Mouse (Mus musculus): ENCODE measurements around the gene Zc3h13. TPM values are rescaled to one million over a fixed set of nuclear protein-coding genes. Genes with fewer than 3 reads are reported as not detected.

Gene Zc3h13
- 32.3 and 35.4 TPM in 2 replicates for total RNA-seq (2017)

- ATAC-seq (ENCODE audit: extremely low read depth, insufficient number of reproducible peaks, low FRiP score, poor library complexity, severe bottlenecking), result peak; percentile 99
Observed at GRCm38 (mm10) chr14:75284193-75284915, at the start of gene Zc3h13. Zc3h13 (plus strand) TSS chr14:75284373.

- ATAC-seq (ENCODE audit: extremely low read depth, insufficient number of reproducible peaks, low FRiP score, poor library complexity, severe bottlenecking), result no peak
Observed at GRCm38 (mm10) chr14:75235552-75235951, 48.6 kb upstream of the Zc3h13 start.

GRCm38 (mm10) chr14:75235955-75236635, 48.1 kb upstream of the Zc3h13 start:
- no peak for ATAC-seq (ENCODE audit: extremely low read depth, insufficient number of reproducible peaks, low FRiP score, poor library complexity, severe bottlenecking)

- ATAC-seq (ENCODE audit: extremely low read depth, insufficient number of reproducible peaks, low FRiP score, poor library complexity, severe bottlenecking), result no peak
Observed at GRCm38 (mm10) chr14:75236636-75237003, 47.6 kb upstream of the Zc3h13 start.

GRCm38 (mm10) chr14:75237096-75237495, 47.1 kb upstream of the Zc3h13 start:
- no peak for ATAC-seq (ENCODE audit: extremely low read depth, insufficient number of reproducible peaks, low FRiP score, poor library complexity, severe bottlenecking)

GRCm38 (mm10) chr14:75238054-75238692, 46.0 kb upstream of the Zc3h13 start:
- ATAC-seq (ENCODE audit: extremely low read depth, insufficient number of reproducible peaks, low FRiP score, poor library complexity, severe bottlenecking), result no peak

- ATAC-seq (ENCODE audit: extremely low read depth, insufficient number of reproducible peaks, low FRiP score, poor library complexity, severe bottlenecking), result no peak
Observed at GRCm38 (mm10) chr14:75242087-75242486, 42.1 kb upstream of the Zc3h13 start, which contains the start of gene Cpb2. Cpb2 (plus strand) TSS chr14:75242287.

- no peak for ATAC-seq (ENCODE audit: extremely low read depth, insufficient number of reproducible peaks, low FRiP score, poor library complexity, severe bottlenecking)
Observed at GRCm38 (mm10) chr14:75246024-75247000, 37.9 kb upstream of the Zc3h13 start.

- ATAC-seq (ENCODE audit: extremely low read depth, insufficient number of reproducible peaks, low FRiP score, poor library complexity, severe bottlenecking), result no peak
Observed at GRCm38 (mm10) chr14:75250432-75250831, 33.7 kb upstream of the Zc3h13 start.

GRCm38 (mm10) chr14:75256521-75256920, 27.7 kb upstream of the Zc3h13 start:
- ATAC-seq (ENCODE audit: extremely low read depth, insufficient number of reproducible peaks, low FRiP score, poor library complexity, severe bottlenecking), result 0 out of 2 replicates have a peak, but pooled peaks have one; percentile 23

GRCm38 (mm10) chr14:75269531-75269930, 14.6 kb upstream of the Zc3h13 start:
- no peak for ATAC-seq (ENCODE audit: extremely low read depth, insufficient number of reproducible peaks, low FRiP score, poor library complexity, severe bottlenecking)

GRCm38 (mm10) chr14:75279716-75280115, 4.5 kb upstream of the Zc3h13 start:
- no peak for ATAC-seq (ENCODE audit: extremely low read depth, insufficient number of reproducible peaks, low FRiP score, poor library complexity, severe bottlenecking)

- no peak for ATAC-seq (ENCODE audit: extremely low read depth, insufficient number of reproducible peaks, low FRiP score, poor library complexity, severe bottlenecking)
Observed at GRCm38 (mm10) chr14:75280406-75280805, 3.8 kb upstream of the Zc3h13 start.

GRCm38 (mm10) chr14:75283609-75284192, 472 bp upstream of the Zc3h13 start:
- no peak for ATAC-seq (ENCODE audit: extremely low read depth, insufficient number of reproducible peaks, low FRiP score, poor library complexity, severe bottlenecking)

- no peak for ATAC-seq (ENCODE audit: extremely low read depth, insufficient number of reproducible peaks, low FRiP score, poor library complexity, severe bottlenecking)
Observed at GRCm38 (mm10) chr14:75301081-75301480, 16.9 kb downstream of the Zc3h13 start.

- no peak for ATAC-seq (ENCODE audit: extremely low read depth, insufficient number of reproducible peaks, low FRiP score, poor library complexity, severe bottlenecking)
Observed at GRCm38 (mm10) chr14:75303807-75304206, 19.6 kb downstream of the Zc3h13 start.

GRCm38 (mm10) chr14:75307855-75308254, 23.7 kb downstream of the Zc3h13 start:
- ATAC-seq (ENCODE audit: extremely low read depth, insufficient number of reproducible peaks, low FRiP score, poor library complexity, severe bottlenecking), result no peak

- ATAC-seq (ENCODE audit: extremely low read depth, insufficient number of reproducible peaks, low FRiP score, poor library complexity, severe bottlenecking), result no peak
Observed at GRCm38 (mm10) chr14:75309336-75309992, 25.3 kb downstream of the Zc3h13 start.
